Mouse (Mus musculus) cerebellum, adult 11-12 months (tissue): ENCODE results near the gene Myl7.

Experiments
- DNase-seq: peaks from one replicate; pipeline ENCODE4 v3.0.0; 2022

Myl7 gene

DNA sequence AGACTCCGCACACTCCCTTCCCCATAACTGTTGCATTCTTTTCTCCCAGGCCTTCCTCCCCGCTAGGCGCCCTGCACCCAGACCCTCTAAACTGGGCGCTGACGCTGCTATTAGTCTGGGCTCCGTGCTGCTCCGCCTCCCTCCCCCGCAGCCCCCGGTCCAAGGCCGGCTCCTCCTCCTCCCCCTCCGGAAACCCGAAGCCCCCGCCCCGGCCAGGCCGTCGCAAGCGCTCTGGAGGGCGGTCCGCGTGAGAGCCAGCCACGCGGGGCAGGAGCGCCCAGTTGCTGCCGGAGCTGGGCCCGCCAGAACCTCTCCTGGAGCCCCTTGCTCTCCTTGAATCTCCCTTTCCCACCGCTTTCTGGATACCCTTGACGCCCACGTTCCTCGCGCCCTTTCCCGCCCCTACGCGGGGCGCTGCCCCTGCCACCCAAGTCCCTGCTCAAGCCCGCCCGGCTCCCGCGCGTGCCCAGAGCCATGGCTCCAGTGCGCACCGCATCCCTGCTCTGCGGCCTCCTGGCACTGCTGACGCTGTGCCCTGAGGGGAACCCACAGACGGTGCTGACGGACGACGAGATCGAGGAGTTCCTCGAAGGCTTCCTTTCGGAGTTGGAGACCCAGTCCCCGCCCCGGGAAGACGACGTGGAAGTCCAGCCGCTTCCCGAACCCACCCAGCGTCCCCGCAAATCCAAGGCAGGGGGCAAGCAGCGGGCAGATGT is 36.7 kb downstream of the Myl7 start, which contains the start of gene Aebp1:
TSS of gene Aebp1 (plus strand) at position 270 of the 716 bp plus-strand sequence.
- no peak for DNase-seq

DNA sequence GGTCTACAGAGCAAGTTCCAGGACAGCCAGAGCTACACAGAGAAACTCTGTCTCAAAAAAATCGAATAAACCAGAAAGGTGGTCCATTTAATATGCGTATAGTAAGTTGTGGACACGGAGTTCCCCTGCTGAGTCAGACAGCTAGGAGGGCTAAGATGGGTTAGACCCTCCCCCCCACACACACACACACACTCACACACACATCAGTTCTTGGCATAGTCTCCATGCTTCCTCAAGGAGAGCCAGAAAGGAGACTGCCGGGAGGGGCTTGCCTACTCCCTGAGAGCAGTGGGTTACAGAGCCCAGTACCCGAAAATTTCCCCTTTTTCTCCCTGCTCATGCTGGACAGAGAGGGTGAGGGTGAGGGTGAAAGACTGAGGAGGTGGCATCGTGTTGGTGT is 37.9 kb downstream of the Myl7 start:
- no peak for DNase-seq

DNA sequence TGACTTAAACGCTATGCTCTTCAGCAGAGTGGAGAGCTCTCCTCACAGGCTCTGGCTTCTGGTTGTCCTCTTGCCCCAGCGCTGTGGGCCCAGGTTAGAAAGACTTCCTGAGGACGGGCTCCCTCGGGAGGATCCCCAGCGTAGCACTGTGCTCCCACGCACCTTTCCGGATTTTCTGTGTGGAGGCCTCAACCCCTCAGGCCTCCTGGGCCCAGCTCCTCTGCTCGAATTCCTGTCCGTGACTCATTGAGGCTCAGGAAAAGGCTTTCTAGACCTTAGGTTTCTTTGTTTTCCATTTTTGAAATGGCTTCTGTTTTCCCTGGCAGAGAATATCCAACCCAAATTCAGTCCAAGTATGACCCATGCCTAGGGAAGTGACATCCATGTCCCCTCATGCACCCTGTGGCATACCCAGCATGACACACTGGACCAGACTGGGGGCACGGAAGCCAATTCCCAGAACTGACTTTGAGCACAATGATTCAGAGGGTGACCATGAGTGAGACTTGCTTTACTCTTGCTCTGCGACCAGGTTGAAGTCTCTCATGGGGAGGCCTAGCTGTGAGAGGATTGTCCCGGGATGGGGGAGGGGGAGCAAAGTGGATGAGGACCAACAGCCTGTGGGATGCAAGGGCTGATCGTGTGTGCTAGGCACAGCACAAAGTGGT is 38.6 kb downstream of the Myl7 start:
- DNase-seq: no peak

DNA sequence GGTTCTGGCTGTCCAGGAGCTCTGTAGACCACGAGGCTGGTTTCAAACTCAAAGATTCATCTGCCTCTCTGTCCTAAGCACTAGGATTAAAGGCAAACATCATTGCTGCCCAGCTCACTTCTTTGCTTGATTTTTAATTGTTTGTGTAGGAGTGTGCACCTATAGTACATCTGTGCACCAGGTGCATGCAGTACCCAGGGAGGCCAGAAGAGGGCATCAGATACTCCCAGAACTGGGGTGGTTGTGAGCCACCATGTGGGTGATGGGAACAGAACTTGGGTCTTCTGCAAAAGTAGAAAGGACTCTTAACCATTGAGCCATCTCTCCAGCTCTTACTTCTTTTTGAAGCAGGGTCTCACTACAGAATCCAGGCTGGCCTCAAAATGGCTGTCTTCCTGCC is 39.9 kb downstream of the Myl7 start:
- no peak for DNase-seq

DNA sequence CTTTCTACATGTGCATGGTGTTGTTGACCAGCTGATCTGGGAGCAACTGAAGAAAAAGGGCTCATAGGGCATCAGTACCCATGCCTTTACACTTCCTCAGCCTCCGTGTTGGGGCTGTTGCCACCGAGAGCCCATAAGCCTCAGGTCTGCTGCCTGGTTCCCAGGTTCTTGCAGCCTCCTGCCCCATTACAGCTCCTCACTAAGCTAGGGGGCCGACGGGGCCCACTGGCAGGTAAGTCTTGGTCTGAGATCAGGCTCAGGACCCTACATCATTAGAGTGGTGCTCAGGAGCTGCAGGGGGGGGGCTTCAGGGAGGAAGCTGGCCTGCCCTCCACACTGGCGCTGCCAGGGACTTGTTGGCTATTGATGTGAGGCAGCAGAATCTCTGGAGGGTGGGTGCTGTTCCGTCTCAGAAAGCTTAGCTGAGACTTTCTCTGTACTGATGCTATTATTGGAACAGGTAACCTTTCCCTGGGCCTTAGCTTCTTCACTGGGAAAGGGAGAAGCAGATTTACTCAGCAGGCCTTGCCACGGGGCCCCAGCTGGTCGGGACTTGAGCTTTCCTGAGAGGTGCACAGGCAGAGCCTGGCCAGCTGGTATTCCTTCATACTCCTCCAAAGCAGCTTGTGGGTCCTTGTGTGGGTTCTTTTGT is 42.0 kb downstream of the Myl7 start:
- no peak for DNase-seq

DNA sequence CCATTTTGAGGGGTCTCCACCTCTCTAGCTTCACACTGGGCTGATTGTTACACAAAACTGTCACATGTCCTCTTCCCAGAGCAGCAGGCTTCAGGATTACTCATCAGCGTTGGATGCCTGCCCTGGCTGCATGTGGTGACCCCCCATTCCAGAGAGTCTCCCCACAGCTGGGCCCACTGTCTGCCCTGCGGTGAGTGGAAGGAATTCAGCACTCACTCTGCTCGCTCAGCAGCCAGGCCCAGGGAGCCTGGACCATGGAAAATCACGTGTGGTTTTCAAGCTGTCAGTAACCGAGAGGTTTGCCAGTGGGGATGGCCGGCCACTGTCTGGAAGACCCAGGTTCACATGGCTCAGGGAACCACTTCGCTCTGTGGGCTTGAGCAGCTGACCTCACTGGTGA is 42.7 kb downstream of the Myl7 start:
- no peak for DNase-seq

DNA sequence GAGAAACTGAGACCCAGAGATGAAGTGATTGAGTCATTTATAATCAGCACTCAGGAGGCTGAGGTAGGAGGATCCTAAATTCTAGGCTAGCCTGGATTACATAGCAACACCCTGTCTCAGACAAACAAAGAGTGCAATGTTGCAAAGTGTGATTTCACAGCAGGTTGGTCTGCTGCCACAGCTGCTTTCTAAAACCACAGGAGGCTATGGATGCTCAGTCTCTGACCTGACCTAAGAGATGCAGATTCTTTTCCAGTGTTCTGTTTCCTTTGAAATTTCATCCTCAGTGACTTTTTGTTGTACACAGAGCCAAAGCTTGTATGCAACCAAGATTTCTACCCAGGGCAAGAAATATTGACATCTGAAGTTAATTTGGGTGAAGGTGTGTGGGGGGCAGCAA is 43.1 kb downstream of the Myl7 start:
- DNase-seq: no peak

DNA sequence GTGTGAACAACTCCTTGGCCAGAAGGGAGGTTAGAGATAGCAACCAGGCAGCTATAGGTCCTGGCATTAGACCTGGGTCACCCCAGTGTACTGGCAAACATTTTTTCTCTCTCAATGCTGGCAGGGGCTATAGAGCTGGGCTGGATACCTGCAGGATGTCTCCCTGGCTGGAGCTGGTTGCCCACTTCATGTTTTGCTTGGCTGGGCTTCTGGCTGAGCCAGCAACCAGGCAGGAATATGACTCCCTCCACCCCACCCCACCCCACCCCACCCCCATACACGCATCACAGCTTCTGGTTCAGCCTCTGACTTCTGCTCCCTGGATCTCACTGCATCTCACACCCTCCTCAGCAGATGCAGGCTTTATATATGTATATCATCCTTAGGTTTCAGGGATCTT is 46.3 kb downstream of the Myl7 start:
- DNase-seq: no peak

DNA sequence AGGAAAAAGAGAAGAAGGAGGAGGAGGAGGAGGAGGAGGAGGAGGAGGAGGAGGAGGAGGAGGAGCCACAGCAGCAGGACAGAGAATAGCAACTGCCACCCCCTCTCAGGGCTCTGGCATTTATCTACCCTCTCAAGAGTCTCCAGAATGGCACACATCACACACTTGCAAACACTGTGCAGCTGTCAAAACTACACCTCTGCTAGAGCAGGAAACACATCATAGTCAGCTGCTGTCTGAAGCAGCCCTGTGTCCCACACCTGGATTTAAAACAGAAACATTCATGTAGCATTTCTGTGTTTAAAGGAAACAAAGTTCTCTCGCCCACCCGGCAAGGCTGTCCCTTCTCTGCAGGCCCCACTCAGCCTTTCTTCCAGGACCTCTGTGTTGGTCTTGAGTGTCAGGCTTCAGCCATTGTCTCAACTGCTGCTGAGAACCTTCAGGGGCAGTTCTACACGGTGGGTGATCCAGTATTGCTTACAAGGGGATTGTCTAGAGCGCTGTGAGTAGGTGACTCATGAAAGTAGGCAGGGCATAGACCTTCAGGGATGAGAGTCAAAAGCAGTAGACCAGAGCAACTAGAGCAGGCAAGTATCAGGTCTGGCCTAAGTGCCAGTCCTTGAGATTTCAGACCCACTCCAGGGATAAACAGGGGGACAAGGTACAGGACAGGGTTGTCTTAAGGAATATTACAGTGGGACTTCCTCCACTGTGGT is 47.4 kb downstream of the Myl7 start:
- DNase-seq: no peak

DNA sequence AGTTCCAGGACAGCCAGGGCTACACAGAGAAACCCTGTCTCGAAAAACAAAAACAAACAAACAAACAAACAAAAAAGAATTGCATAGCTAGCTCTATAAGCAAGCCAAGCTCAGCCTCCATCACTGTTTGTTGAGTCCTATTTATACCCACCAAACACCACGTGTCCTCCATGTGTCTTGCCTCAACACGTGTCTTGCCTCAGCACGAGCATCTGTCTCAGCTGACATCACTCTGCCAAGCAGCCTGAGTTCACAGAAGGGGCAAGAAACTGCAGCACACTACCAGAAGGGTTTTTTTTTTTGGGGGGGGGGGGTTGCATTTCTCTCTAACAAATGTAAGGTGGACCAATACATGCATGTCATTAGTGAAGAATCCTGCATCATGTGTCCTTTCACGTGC is 48.1 kb downstream of the Myl7 start:
- no peak for DNase-seq

DNA sequence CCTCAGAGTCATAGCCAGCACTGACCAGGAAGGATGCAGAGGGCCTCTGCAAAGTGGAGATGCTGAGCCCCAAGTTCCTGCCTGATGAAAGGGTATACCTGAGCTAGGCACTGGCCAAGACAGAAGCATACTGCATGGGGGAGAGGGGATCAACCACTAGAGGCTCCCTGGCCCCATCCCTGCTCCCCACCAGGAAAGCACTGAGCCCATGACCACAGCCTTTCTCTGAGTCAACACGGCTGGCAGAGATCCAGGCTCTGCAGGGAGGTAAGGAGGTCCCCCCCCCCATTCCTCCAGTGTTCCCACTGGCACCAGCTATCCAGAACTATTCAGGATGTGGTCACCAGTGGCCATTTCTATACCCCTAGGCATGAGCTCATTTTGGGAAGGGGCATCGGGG is 49.3 kb downstream of the Myl7 start:
- no peak for DNase-seq

DNA sequence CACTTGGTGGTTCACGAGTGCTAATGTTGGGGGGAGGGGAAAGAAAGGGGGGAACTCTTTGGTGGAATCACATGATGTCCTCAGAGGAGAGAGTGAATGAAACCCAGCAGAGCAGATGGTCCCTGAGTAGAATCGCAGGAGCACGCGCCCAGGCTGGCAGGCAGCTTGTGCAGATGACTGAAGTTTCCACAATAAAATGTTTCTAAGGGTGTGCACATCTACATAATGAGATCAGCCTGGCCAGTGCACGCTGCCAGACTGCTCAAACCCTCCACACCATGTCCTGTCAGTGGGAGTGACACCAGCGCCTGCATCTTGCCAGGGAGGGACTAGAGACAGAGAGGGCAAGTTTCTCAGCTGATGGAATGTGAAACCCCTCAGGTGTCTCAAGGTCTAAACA is 49.8 kb downstream of the Myl7 start:
- DNase-seq: no peak

DNA sequence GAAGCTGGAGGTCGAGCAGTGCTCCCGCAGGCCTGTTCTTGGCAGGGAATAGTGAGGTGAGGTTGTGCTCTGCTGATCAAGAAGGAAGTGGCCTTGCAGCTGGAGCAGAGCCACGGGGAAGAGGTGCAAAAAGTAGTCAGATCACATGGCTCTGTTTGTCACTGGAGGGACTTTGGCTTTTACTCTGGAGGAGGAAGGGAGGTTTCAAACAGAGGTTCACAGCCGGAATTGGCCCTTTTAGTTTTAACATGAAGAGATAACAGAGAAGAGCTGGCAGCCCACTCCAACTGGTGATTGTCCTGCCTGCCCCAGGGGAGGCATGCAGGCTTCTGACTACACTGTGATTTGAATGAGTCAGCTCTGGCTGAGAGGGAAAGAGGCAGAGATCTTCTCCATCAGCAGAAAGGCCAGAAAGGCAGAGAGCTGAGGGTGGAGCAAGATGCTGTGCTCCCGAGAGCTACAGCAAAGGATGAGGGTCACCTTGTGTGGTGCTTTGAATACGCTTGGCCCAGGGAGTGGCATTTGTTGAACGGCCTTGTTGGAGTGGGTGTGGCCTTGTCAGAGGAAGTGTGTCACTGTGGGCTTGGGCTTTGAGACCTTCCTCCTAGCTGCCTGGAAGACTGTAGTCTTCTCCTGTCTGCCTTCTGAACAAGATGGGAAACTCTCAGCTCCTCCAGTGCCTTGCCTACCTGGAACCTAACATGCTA is 51.8 kb downstream of the Myl7 start:
- no peak for DNase-seq
